ENCODE assay signal across 9 mouse cellular contexts in genomic region chr15:83593189-83593585, GRCm38 (mm10). TPM values are rescaled to one million over a fixed set of nuclear protein-coding genes. Genes with fewer than 3 reads are reported as not detected.
A peak's percentile ranks its signal among the peaks of the same experiment; 100 is the strongest.
DNase-seq lines count a peak whose midpoint lies in the region; ATAC-seq and TF ChIP-seq lines count a peak whose summit lies in the region.
"Had no signal": no experiment of that assay in that cellular context is flagged by ENCODE, and none has a peak within 500 bp of the region (broad histone marks: within the 10 kb centered on the region; RNA-seq: fewer than 3 reads in every experiment).

No protein-coding gene starts in this region.

- DNase-seq in lung, embryonic 14.5 days = no peak
- DNase-seq in lung, postnatal 14 days = no peak
- no peak for DNase-seq in limb, embryonic 14.5 days (ENCODE audit: low spot score)
- no peak for DNase-seq in testis, postnatal 14 days (ENCODE audit: low spot score)
- DNase-seq in gastrocnemius, postnatal 36 days = no peak
- no peak for DNase-seq in gastrocnemius, postnatal 10 days
- DNase-seq: thymus, postnatal 36 days had no signal

- no peak for TF ChIP-seq POLR2A in limb, embryonic 14.5 days (IDR thresholded peaks at IDR 0.05; ENCODE audit: borderline replicate concordance, extremely low read depth, insufficient read depth, insufficient read length)

- H3K4me3 ChIP-seq in lung, embryonic 14.5 days (ENCODE audit: low read depth, low read length) = peak overlapping the region; percentile 79
- peak overlapping the region; percentile 84 for H3K4me3 ChIP-seq in erythroblast, embryonic 14.5 days (replicated peaks)
- peak overlapping the region; percentile 79; the same call in 1 of the 2 replicates for H3K4me3 ChIP-seq in limb, embryonic 14.5 days (replicated peaks; ENCODE audit: low read length)
- peak overlapping the region; percentile 90; the same call in 1 of the 2 replicates for H3K4me3 ChIP-seq in stomach, embryonic 16.5 days (replicated peaks; ENCODE audit: low read length)

- no peaks in the 10 kb centered on the region for H3K27me3 ChIP-seq in lung, embryonic 14.5 days (ENCODE audit: insufficient read depth, low read length)
- no peaks in the 10 kb centered on the region for H3K27me3 ChIP-seq in erythroblast, embryonic 14.5 days (ENCODE audit: control insufficient read depth)
- H3K27me3 ChIP-seq in limb, embryonic 14.5 days (ENCODE audit: control insufficient read depth, insufficient read depth, low read length) = no peaks in the 10 kb centered on the region
- no peaks in the 10 kb centered on the region for H3K27me3 ChIP-seq in stomach, embryonic 16.5 days (ENCODE audit: control insufficient read depth, insufficient read depth, low read length)

- peak overlapping the region; percentile 97 for H3K4me2 ChIP-seq in lung, embryonic 14.5 days
- peak overlapping the region; percentile 85; the same call in 1 of the 2 replicates for H3K4me2 ChIP-seq in limb, embryonic 14.5 days (replicated peaks; ENCODE audit: low read depth, low read length, severe bottlenecking)
- peak overlapping the region; percentile 97 for H3K4me2 ChIP-seq in stomach, embryonic 16.5 days (ENCODE audit: low read depth, low read length)

- intact Hi-C loops in gastrocnemius, postnatal 36 days (cut with DNase I) = no loop called here

- H3K27ac ChIP-seq in lung, embryonic 14.5 days (ENCODE audit: low read depth) = no peak overlapping the region; the same call in 1 of the 2 replicates
- no peak overlapping the region for H3K27ac ChIP-seq in limb, embryonic 14.5 days (replicated peaks; ENCODE audit: low read depth, low read length)
- H3K27ac ChIP-seq in stomach, embryonic 16.5 days (ENCODE audit: low read length) = peak overlapping the region; percentile 85

- no peak for ATAC-seq in lung, embryonic 14.5 days (ENCODE audit: insufficient read depth)
- no peak for ATAC-seq in limb, embryonic 14.5 days (ENCODE audit: low FRiP score, low read depth)
- no peak for ATAC-seq in stomach, embryonic 16.5 days (ENCODE audit: insufficient read depth, low FRiP score)

- TF ChIP-seq CTCF in lung, embryonic 14.5 days (IDR thresholded peaks at IDR 0.05; ENCODE audit: low read depth) = no peak

- H3K9me3 ChIP-seq in lung, embryonic 14.5 days (ENCODE audit: low read depth, low read length) = no peaks in the 10 kb centered on the region
- no peaks in the 10 kb centered on the region for H3K9me3 ChIP-seq in erythroblast, embryonic 14.5 days (ENCODE audit: control insufficient read depth, low read length)
- no peaks in the 10 kb centered on the region for H3K9me3 ChIP-seq in limb, embryonic 14.5 days (ENCODE audit: control insufficient read depth, low read length)
- no peaks in the 10 kb centered on the region for H3K9me3 ChIP-seq in stomach, embryonic 16.5 days (replicated peaks; ENCODE audit: control insufficient read depth, low read length)

- H3K4me1 ChIP-seq in lung, embryonic 14.5 days (ENCODE audit: insufficient read depth) = no peaks in the 10 kb centered on the region
- H3K4me1 ChIP-seq in erythroblast, embryonic 14.5 days (ENCODE audit: control insufficient read depth) = peaks cover 86% of the 10 kb centered on the region
- H3K4me1 ChIP-seq in limb, embryonic 14.5 days (ENCODE audit: control insufficient read depth, insufficient read depth, low read length) = peaks cover 15% of the 10 kb centered on the region
- peaks cover 31% of the 10 kb centered on the region for H3K4me1 ChIP-seq in stomach, embryonic 16.5 days (ENCODE audit: control insufficient read depth, insufficient read depth, low read length)

- H3K36me3 ChIP-seq in lung, embryonic 14.5 days (ENCODE audit: insufficient read depth) = peaks cover 7% of the 10 kb centered on the region
- peaks cover 89% of the 10 kb centered on the region for H3K36me3 ChIP-seq in erythroblast, embryonic 14.5 days (ENCODE audit: control insufficient read depth)
- H3K36me3 ChIP-seq in limb, embryonic 14.5 days (ENCODE audit: control insufficient read depth, insufficient read depth, low read length) = peaks cover 10% of the 10 kb centered on the region
- H3K36me3 ChIP-seq in stomach, embryonic 16.5 days (ENCODE audit: control insufficient read depth, insufficient read depth, low read length) = peaks cover 4% of the 10 kb centered on the region

- H3K9ac ChIP-seq in lung, embryonic 14.5 days = peak overlapping the region; percentile 44
- no peak overlapping the region for H3K9ac ChIP-seq in limb, embryonic 14.5 days (ENCODE audit: low read depth, low read length, severe bottlenecking)
- H3K9ac ChIP-seq in stomach, embryonic 16.5 days (ENCODE audit: low read length) = peak overlapping the region; percentile 89

RNA-seq across cellular contexts. Expression of gene Ttll12, which starts 1.8 kb away (rescaled TPM):
- polyA plus RNA-seq in lung, embryonic 14.5 days (2014; fragmentation: Nextera tagmentation; extraction: Ambion mirVana) = 40.1 and 43.5 TPM in 2 replicates
- polyA plus RNA-seq in erythroblast, embryonic 14.5 days (2012) = 27.8 and 30.9 TPM in 2 replicates
- 35.1 and 46.2 TPM in 2 replicates for polyA plus RNA-seq in limb, embryonic 14.5 days (2012; rRNA removed)
- polyA plus RNA-seq in limb, embryonic 14.5 days (2014; fragmentation: Nextera tagmentation; extraction: Ambion mirVana) = 35.6 and 37.8 TPM in 2 replicates
- 31.9 and 32.2 TPM in 2 replicates for polyA plus RNA-seq in stomach, embryonic 16.5 days (2015; fragmentation: Nextera tagmentation; extraction: Ambion mirVana)
- total RNA-seq in gastrocnemius, postnatal 36 days (2021) = 1 to 10 TPM; 4.4 to 4.7 TPM
- total RNA-seq in gastrocnemius, postnatal 10 days (2021) = 10 to 100 TPM in 1 of 2 experiments, 1 to 10 TPM in 1; 9.4 to 13.0 TPM

RNA-seq across cellular contexts. Expression of gene Mcat, which starts 29.6 kb away (rescaled TPM):
- 38.8 and 43.1 TPM in 2 replicates for polyA plus RNA-seq in lung, embryonic 14.5 days (2014; fragmentation: Nextera tagmentation; extraction: Ambion mirVana)
- polyA plus RNA-seq in erythroblast, embryonic 14.5 days (2012) = 0.91 and 2.0 TPM in 2 replicates
- polyA plus RNA-seq in limb, embryonic 14.5 days (2012; rRNA removed) = 32.9 and 41.2 TPM in 2 replicates
- 42.7 and 43.2 TPM in 2 replicates for polyA plus RNA-seq in limb, embryonic 14.5 days (2014; fragmentation: Nextera tagmentation; extraction: Ambion mirVana)
- polyA plus RNA-seq in stomach, embryonic 16.5 days (2015; fragmentation: Nextera tagmentation; extraction: Ambion mirVana) = 24.3 and 24.4 TPM in 2 replicates
- total RNA-seq in gastrocnemius, postnatal 36 days (2021) = 10 to 100 TPM; 18.2 to 20.1 TPM
- total RNA-seq in gastrocnemius, postnatal 10 days (2021) = 10 to 100 TPM; 22.7 to 29.3 TPM

RNA-seq across cellular contexts. Expression of gene Tspo, which starts 29.8 kb away (rescaled TPM):
- 76.9 and 83.9 TPM in 2 replicates for polyA plus RNA-seq in lung, embryonic 14.5 days (2014; fragmentation: Nextera tagmentation; extraction: Ambion mirVana)
- polyA plus RNA-seq in erythroblast, embryonic 14.5 days (2012) = 62.5 and 75.0 TPM in 2 replicates
- polyA plus RNA-seq in limb, embryonic 14.5 days (2012; rRNA removed) = 29.4 and 41.6 TPM in 2 replicates
- polyA plus RNA-seq in limb, embryonic 14.5 days (2014; fragmentation: Nextera tagmentation; extraction: Ambion mirVana) = 54.4 and 57.7 TPM in 2 replicates
- polyA plus RNA-seq in stomach, embryonic 16.5 days (2015; fragmentation: Nextera tagmentation; extraction: Ambion mirVana) = 116 and 132 TPM in 2 replicates
- total RNA-seq in gastrocnemius, postnatal 36 days (2021) = 10 to 100 TPM; 20.8 to 23.4 TPM
- 10 to 100 TPM; 30.3 to 33.8 TPM for total RNA-seq in gastrocnemius, postnatal 10 days (2021)
